Mouse (Mus musculus) C2C12 (cell line): ENCODE data around the gene Mical2. TPM values are rescaled to one million over a fixed set of nuclear protein-coding genes. Genes with fewer than 3 reads are reported as not detected.

Experiments used
- H3K27me3 ChIP-seq: one replicate; pipeline ENCODE4 v1.6.1; 2011; ENCODE audit not compliant: control insufficient read depth, insufficient read depth, insufficient read length
- H3K36me3 ChIP-seq: one replicate; pipeline ENCODE4 v1.6.1; 2011; ENCODE audit not compliant: control insufficient read depth, insufficient read depth
- H3K4me3 ChIP-seq: one replicate; pipeline ENCODE4 v1.5.1; 2011; ENCODE audit warnings: mild to moderate bottlenecking, control low read depth; ENCODE audit not compliant: poor library complexity, insufficient read depth, severe bottlenecking
- H3K79me2 ChIP-seq: one replicate; pipeline ENCODE4 v1.6.1; 2011; ENCODE audit not compliant: control insufficient read depth, insufficient read depth
- H3K79me3 ChIP-seq: one replicate; pipeline ENCODE4 v1.6.1; 2011; ENCODE audit warnings: low read depth, control low read depth
- H3ac ChIP-seq: one replicate; pipeline ENCODE3; 2011; ENCODE audit warnings: low read depth; ENCODE audit not compliant: control insufficient read depth, insufficient read length
- CEBPB ChIP-seq: IDR thresholded peaks from one replicate; pipeline ENCODE4 v1.6.1; 2011; ENCODE audit warnings: low read depth, mild to moderate bottlenecking, control low read depth, moderate library complexity
- CTCF ChIP-seq: IDR thresholded peaks from one replicate; pipeline ENCODE4 v1.5.1; 2011; ENCODE audit not compliant: control insufficient read depth, insufficient read depth, insufficient read length
- FOSL1 ChIP-seq: IDR thresholded peaks from one replicate; pipeline ENCODE4 v1.8.0; 2011; ENCODE audit warnings: mild to moderate bottlenecking, low read length; ENCODE audit not compliant: poor library complexity, insufficient read depth, severe bottlenecking
- MAX ChIP-seq: IDR thresholded peaks from one replicate; pipeline ENCODE4 v1.6.1; 2011; ENCODE audit warnings: mild to moderate bottlenecking, control low read depth
- MYOD1 ChIP-seq: IDR thresholded peaks from one replicate; pipeline ENCODE4 v1.6.1; 2011; ENCODE audit warnings: low read depth; ENCODE audit not compliant: control insufficient read depth, insufficient read length
- MYOG ChIP-seq: IDR thresholded peaks from one replicate; pipeline ENCODE4 v1.6.1; 2011; ENCODE audit not compliant: control insufficient read depth, insufficient read length; ENCODE audit errors: extremely low read depth
- USF1 ChIP-seq: IDR thresholded peaks from one replicate; pipeline ENCODE4 v1.6.1; 2011; ENCODE audit warnings: low read depth, mild to moderate bottlenecking, control low read depth, moderate library complexity
- polyA plus RNA-seq: library from polyadenylated mRNA; unstranded; fragments of >200 nt; fragmentation: generic; extraction: Trizol; gene quantifications from one replicate; pipeline ENCODE4 v1.2.1, GENCODE M21; 2012; ENCODE audit warnings: missing spikeins

Mical2 gene
- polyA plus RNA-seq, 1 experiment: 76.9 TPM

- H3K4me3 ChIP-seq: no peak overlapping the region
- H3K36me3 ChIP-seq: peaks cover 63% of the 10 kb centered on the region
- no peaks in the 10 kb centered on the region for H3K79me2 ChIP-seq
- H3K79me3 ChIP-seq: no peaks in the 10 kb centered on the region
- TF ChIP-seq FOSL1 (no peak), USF1 (no peak), MYOG (no peak), MAX (no peak)
- no peaks in the 10 kb centered on the region for H3K27me3 ChIP-seq
- H3ac ChIP-seq: no peak overlapping the region
These were observed 126.3 kb downstream of the Mical2 start for GRCm38 (mm10) chr7:112352005-112352404.

DNA sequence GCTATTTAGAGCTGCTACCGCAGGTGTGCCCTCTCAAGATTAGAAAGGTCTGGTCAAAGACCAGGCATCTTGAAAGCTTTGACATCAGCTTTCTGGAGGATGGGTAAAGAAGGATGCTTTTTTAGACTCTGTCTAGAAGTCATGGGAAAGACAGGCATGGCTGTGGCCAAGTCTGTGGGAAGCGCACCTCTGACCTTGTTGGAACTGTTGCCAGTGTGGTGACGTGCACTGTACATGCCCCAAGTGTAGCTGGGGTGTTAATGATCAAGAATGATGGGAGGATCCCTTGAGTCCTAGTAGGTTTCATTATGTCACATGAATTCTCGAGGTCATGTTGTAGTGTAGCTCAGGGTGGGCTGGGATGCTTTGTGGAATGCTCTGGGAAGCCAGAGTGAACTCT, 127.4 kb downstream of the Mical2 start:
- no peak for TF ChIP-seq MAX
- TF ChIP-seq MYOG: no peak
- no peak for TF ChIP-seq CTCF
- no peak for TF ChIP-seq MYOD1
- no peak for TF ChIP-seq CEBPB
- no peak for TF ChIP-seq USF1
- no peak for TF ChIP-seq FOSL1
- Histone ChIP-seq H3K79me2 (no peaks in the 10 kb centered on the region), H3K79me3 (no peaks in the 10 kb centered on the region), H3ac (no peak overlapping the region), H3K27me3 (no peaks in the 10 kb centered on the region), H3K4me3 (no peak overlapping the region), H3K36me3 (peaks cover 55% of the 10 kb centered on the region)

GRCm38 (mm10) chr7:112353939-112354338, 128.3 kb downstream of the Mical2 start:
- Histone ChIP-seq H3K79me3 (no peaks in the 10 kb centered on the region), H3K4me3 (no peak overlapping the region), H3K27me3 (no peaks in the 10 kb centered on the region), H3K36me3 (peaks cover 51% of the 10 kb centered on the region), H3K79me2 (no peaks in the 10 kb centered on the region), H3ac (no peak overlapping the region)
- TF ChIP-seq FOSL1: no peak
- no peak for TF ChIP-seq MYOD1
- TF ChIP-seq USF1: no peak
- no peak for TF ChIP-seq CEBPB
- TF ChIP-seq MYOG: no peak
- TF ChIP-seq CTCF: no peak
- no peak for TF ChIP-seq MAX

- TF ChIP-seq MYOG (no peak), MAX (no peak), USF1 (no peak), MYOD1 (no peak), CEBPB (no peak), FOSL1 (no peak), CTCF (no peak)
- no peaks in the 10 kb centered on the region for H3K27me3 ChIP-seq
- H3K4me3 ChIP-seq: no peak overlapping the region
- peaks cover 45% of the 10 kb centered on the region for H3K36me3 ChIP-seq
- H3ac ChIP-seq: no peak overlapping the region
- H3K79me3 ChIP-seq: no peaks in the 10 kb centered on the region
- no peaks in the 10 kb centered on the region for H3K79me2 ChIP-seq
These were observed 128.9 kb downstream of the Mical2 start for GRCm38 (mm10) chr7:112354503-112354951.

- Histone ChIP-seq H3K36me3 (peaks cover 1% of the 10 kb centered on the region), H3K79me2 (no peaks in the 10 kb centered on the region), H3K27me3 (no peaks in the 10 kb centered on the region), H3K79me3 (no peaks in the 10 kb centered on the region), H3K4me3 (no peak overlapping the region), H3ac (no peak overlapping the region)
- no peak for TF ChIP-seq CTCF
- TF ChIP-seq MYOD1: no peak
- no peak for TF ChIP-seq CEBPB
- no peak for TF ChIP-seq FOSL1
- no peak for TF ChIP-seq MYOG
- TF ChIP-seq MAX: no peak
- no peak for TF ChIP-seq USF1
These were observed 133.9 kb downstream of the Mical2 start for GRCm38 (mm10) chr7:112359594-112359993.

GRCm38 (mm10) chr7:112362574-112363200, 137.0 kb downstream of the Mical2 start:
- no peaks in the 10 kb centered on the region for H3K36me3 ChIP-seq
- no peak overlapping the region for H3ac ChIP-seq
- H3K27me3 ChIP-seq: no peaks in the 10 kb centered on the region
- TF ChIP-seq CEBPB: no peak
- TF ChIP-seq FOSL1: no peak
- no peak for TF ChIP-seq USF1
- TF ChIP-seq MYOG: no peak
- TF ChIP-seq MYOD1: no peak
- TF ChIP-seq CTCF: no peak
- no peak for TF ChIP-seq MAX
- no peaks in the 10 kb centered on the region for H3K79me3 ChIP-seq
- H3K79me2 ChIP-seq: no peaks in the 10 kb centered on the region
- H3K4me3 ChIP-seq: no peak overlapping the region
